Mouse (Mus musculus) kidney, postnatal 0 days (tissue): ENCODE measurements at regions not wholly inside any gene's neighbourhood (a gene's known extent, or its start where the extent isn't known, plus 50 kb on each side); places are given as distances from the start of the nearest gene placed in this dataset.
"Not testable (repeated sequence)": the region's sequence is repeated elsewhere in the genome, so short reads cannot be mapped to it uniquely, and the experiment has no call there.

Experiments used
- ATAC-seq: fragments of 200-750 bp; cut with Nextera tagmentation; replicated peaks from 2 replicates; pipeline ENCODE4 v1.8.0; 2017; ENCODE audit warnings: low read depth, moderate number of reproducible peaks, moderate TSS enrichment, moderate library complexity; ENCODE audit not compliant: low FRiP score
- DNase-seq: peaks from one replicate; pipeline ENCODE4 v3.0.0-alpha.2; 2016; ENCODE audit warnings: low spot score
- H3K27ac ChIP-seq: fragments of 300-500 bp; sonication (generic); 2 replicates; pipeline ENCODE4 v1.5.1; 2014; ENCODE audit warnings: mild to moderate bottlenecking
- H3K27me3 ChIP-seq: fragments of 300-500 bp; sonication (generic); 2 replicates; pipeline ENCODE4 v1.6.1; 2014; ENCODE audit warnings: low read length, mixed read lengths; ENCODE audit not compliant: insufficient read depth
- H3K36me3 ChIP-seq: fragments of 300-500 bp; sonication (generic); 2 replicates; pipeline ENCODE4 v1.6.1; 2014; ENCODE audit warnings: low read length, mixed read lengths; ENCODE audit not compliant: insufficient read depth
- H3K4me1 ChIP-seq: fragments of 300-500 bp; sonication (generic); replicated peaks from 2 replicates; pipeline ENCODE4 v1.6.1; 2014; ENCODE audit warnings: antibody characterized with exemption, low read length, mixed read lengths; ENCODE audit not compliant: insufficient read depth
- H3K4me2 ChIP-seq: fragments of 300-500 bp; sonication (generic); 2 replicates; pipeline ENCODE4 v1.6.1; 2014; ENCODE audit warnings: mild to moderate bottlenecking, low read length, moderate library complexity, mixed read lengths
- H3K4me3 ChIP-seq: fragments of 300-500 bp; sonication (generic); replicated peaks from 2 replicates; pipeline ENCODE4 v1.5.1; 2014; ENCODE audit warnings: low read depth, low read length
- H3K9ac ChIP-seq: fragments of 300-500 bp; sonication (generic); 2 replicates; pipeline ENCODE4 v1.6.1; 2014; ENCODE audit warnings: low read depth, low read length
- H3K9me3 ChIP-seq: fragments of 300-500 bp; sonication (generic); replicated peaks from 2 replicates; pipeline ENCODE4 v1.6.1; 2016; ENCODE audit warnings: low read length, inconsistent platforms, mixed read lengths
- CTCF ChIP-seq: IDR thresholded peaks from 2 replicates; pipeline ENCODE4 v1.5.1; 2016; ENCODE audit warnings: antibody characterized with exemption, low read depth, mild to moderate bottlenecking, moderate library complexity
- WGBS: fragments of 180-500 bp; shearing (Covaris S2); extraction: QIAGEN DNeasy Blood & Tissue Kit; methylation state at CpG from one replicate; pipeline ENCODE4 v1.1.7; 2014; 5-methylcytosine and 5-hydroxymethylcytosine counted together

DNA sequence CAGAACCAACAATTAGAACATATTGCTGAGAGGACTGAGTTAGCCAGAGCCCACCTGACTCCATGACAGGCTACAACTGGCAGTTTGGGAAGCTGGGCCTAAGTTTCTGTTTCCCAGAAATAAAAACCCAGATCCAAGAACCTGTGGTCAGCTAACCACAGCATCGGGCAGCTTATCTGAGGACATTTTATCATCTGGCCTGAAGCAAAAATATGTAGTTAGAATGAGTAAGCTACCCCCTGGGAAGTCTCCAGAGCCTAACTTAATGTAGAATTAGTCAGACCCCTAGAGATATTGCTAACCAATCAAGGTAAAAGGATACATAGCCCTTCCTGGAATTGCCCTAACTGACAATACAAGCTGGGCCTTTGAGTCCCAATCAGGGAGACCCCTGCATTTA lies 124.7 kb upstream of the Fer start:
- Histone ChIP-seq H3K9me3 (no peaks in the 10 kb centered on the region), H3K27me3 (no peaks in the 10 kb centered on the region), H3K4me2 (no peak overlapping the region), H3K4me3 (no peak overlapping the region), H3K27ac (no peak overlapping the region), H3K4me1 (no peaks in the 10 kb centered on the region), H3K36me3 (no peaks in the 10 kb centered on the region), H3K9ac (no peak overlapping the region)
- TF ChIP-seq CTCF = no peak
- ATAC-seq (no peak), DNase-seq (no peak)
- 74% methylated on average over 1 of the region's 1 CpGs for WGBS

DNA sequence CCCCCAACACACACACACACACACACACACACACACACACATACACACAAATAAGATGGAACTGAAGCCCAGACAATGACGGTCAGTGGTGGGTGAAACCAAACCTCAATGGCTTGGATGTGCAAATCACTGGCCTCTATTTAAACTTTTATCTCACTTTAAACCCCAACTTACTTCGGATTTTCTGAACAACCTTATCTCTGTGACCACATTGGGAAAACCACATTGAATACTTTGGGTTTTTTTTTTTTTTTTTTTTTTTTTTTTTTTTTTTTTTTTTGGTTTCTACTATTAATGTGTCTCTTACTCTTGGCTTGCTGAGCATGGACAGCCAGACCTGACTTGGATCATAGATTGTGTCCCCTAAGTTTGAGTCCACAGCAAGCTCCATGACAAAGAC lies 123.2 kb upstream of the Fer start:
- Histone ChIP-seq H3K36me3 (no peaks in the 10 kb centered on the region), H3K9ac (no peak overlapping the region), H3K4me1 (no peaks in the 10 kb centered on the region), H3K27ac (no peak overlapping the region), H3K4me3 (no peak overlapping the region), H3K9me3 (no peaks in the 10 kb centered on the region), H3K4me2 (no peak overlapping the region), H3K27me3 (no peaks in the 10 kb centered on the region)
- DNase-seq = no peak
- ATAC-seq = no peak
- TF ChIP-seq CTCF = no peak
- WGBS = 83% methylated on average over 2 of the region's 2 CpGs

DNA sequence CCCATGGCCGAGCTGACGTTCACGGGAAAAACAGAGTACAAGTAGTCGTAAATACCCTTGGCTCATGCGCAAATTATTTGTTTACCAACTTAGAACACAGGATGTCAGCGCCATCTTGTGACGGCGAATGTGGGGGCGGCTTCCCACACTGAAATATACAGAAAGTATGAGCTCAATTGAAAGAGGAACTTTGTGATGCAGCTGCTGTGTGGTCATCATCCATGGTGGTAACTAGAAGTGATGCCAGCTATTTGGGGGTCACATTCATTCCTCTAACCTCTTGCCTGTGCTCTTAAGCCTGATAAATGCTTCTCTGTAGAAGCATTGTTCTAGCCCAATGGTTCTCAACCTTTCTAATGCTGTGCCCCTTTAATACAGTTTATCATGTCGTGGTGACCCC lies 113.6 kb upstream of the Fer start:
- DNase-seq, H3K9ac ChIP-seq, ATAC-seq, H3K4me2 ChIP-seq, H3K36me3 ChIP-seq, H3K4me3 ChIP-seq, H3K4me1 ChIP-seq, H3K27ac ChIP-seq, H3K27me3 ChIP-seq, H3K9me3 ChIP-seq: not testable (repeated sequence)
- 90% methylated on average over 5 of the region's 10 CpGs for WGBS

GRCm38 (mm10) chr17:63754399-63754798 lies 108.5 kb upstream of the Fer start:
- H3K4me1 ChIP-seq = no peaks in the 10 kb centered on the region
- no peak overlapping the region for H3K4me2 ChIP-seq
- no peak overlapping the region for H3K9ac ChIP-seq
- no peak for ATAC-seq
- no peaks in the 10 kb centered on the region for H3K36me3 ChIP-seq
- H3K27me3 ChIP-seq = no peaks in the 10 kb centered on the region
- 71% methylated on average over 2 of the region's 2 CpGs for WGBS
- DNase-seq = no peak
- no peaks in the 10 kb centered on the region for H3K9me3 ChIP-seq
- TF ChIP-seq CTCF = no peak
- H3K4me3 ChIP-seq = no peak overlapping the region
- no peak overlapping the region for H3K27ac ChIP-seq

DNA sequence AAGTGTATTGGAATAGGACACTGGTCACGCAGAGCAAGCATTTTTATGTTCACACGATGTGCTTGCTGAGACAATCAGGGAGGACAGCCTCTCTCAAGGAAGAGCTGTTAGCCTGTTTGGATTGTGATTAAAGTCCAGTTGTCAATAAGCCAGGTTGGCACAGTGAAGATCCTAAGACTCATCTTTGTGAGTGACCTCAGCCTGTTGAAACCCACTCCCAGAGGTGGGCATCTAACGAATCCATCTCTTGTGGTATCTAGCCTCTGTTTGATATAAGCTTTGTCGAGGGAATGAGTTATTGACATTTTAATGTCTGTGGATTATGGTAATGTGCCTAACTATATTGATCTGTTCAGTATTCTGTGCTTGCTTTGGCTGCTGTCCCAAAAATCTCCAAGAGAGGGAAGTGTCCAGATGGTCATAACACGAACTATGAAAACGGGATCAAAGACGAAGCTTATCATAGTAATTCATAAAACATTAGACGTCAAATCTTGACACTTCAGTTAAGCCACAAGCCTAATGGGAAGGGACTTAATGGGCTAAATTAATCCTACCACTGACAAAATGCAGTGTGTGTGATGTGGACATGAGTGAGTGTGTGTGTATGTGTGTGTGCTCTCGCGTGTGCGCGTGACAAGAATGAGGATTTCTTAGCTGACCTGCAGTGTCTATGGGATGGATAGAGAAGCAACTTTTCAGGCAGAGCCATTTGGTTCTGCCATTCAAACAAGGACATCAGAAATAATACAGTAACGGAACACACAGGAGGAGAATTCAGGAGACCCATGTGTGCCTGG lies 104.8 kb upstream of the Fer start:
- DNase-seq (no peak), ATAC-seq (no peak)
- no peaks in the 10 kb centered on the region for H3K36me3 ChIP-seq
- H3K4me3 ChIP-seq = no peak overlapping the region
- H3K4me1 ChIP-seq = no peaks in the 10 kb centered on the region
- H3K9ac ChIP-seq = no peak overlapping the region
- 81% methylated on average over 13 of the region's 13 CpGs for WGBS
- no peak overlapping the region for H3K27ac ChIP-seq
- no peak overlapping the region for H3K4me2 ChIP-seq
- no peaks in the 10 kb centered on the region for H3K9me3 ChIP-seq
- no peak for TF ChIP-seq CTCF
- no peaks in the 10 kb centered on the region for H3K27me3 ChIP-seq

DNA sequence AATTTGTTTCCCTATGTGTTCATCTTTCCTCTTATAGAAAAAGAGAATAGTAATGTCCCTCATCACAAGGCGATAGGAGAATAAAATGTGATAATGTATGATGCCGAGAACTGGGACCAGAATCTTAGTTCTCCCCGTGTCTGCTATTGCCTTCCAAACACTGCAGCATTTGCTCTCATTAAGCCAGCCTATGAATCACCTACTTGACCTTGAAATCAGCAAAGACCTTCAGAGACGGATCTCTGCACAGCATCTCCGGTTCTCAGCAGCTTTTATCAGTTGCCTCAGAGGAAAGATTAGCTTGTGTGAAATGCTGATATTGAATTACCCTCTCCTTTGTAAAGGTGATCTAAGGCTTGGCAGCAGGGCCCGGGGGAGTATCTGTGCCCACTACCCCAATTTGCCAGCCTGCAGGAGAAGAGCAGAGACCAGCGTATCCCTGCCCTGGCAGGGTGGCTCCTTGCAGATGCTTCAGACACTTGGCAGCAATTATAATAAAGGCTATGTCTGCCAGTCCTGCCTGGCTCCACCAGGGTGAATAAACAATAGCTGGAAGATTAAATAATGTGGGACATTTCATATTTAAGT lies 104.0 kb upstream of the Fer start:
- Histone ChIP-seq H3K27me3 (no peaks in the 10 kb centered on the region), H3K4me3 (no peak overlapping the region), H3K27ac (no peak overlapping the region), H3K9me3 (no peaks in the 10 kb centered on the region), H3K4me2 (no peak overlapping the region), H3K9ac (no peak overlapping the region), H3K4me1 (no peaks in the 10 kb centered on the region), H3K36me3 (no peaks in the 10 kb centered on the region)
- ATAC-seq (no peak), DNase-seq (peak; percentile 5)
- no peak for TF ChIP-seq CTCF
- WGBS = 47% methylated on average over 7 of the region's 7 CpGs
